Mouse (Mus musculus) CH12.LX (cell line): ENCODE measurements around the gene Gm572.
A peak's percentile ranks its signal among the peaks of the same experiment; 100 is the strongest.

Experiments
- BHLHE40 ChIP-seq: IDR thresholded peaks from 2 replicates; pipeline ENCODE4 v1.6.1; 2011; ENCODE audit warnings: mild to moderate bottlenecking, low read depth, low read length, improper control_type of control experiment
- CTCF ChIP-seq, 2 experiments: IDR thresholded peaks in 1 of 2; conservative IDR thresholded peaks in 1 of 2; 2 replicates each; pipeline ENCODE4 v1.5.1; 2011 to 2012; ENCODE audit warnings: low read depth in 2 of 2, low read length in 2 of 2, improper control_type of control experiment in 1 of 2, inconsistent platforms in 1 of 2, mild to moderate bottlenecking in 1 of 2, moderate library complexity in 1 of 2
- EP300 ChIP-seq: IDR thresholded peaks from 2 replicates; pipeline ENCODE4 v1.6.1; 2011; ENCODE audit warnings: low read length, improper control_type of control experiment
- MAFK ChIP-seq: IDR thresholded peaks from 2 replicates; pipeline ENCODE4 v1.6.1; 2011; ENCODE audit warnings: low read length, improper control_type of control experiment; ENCODE audit not compliant: insufficient replicate concordance
- MXI1 ChIP-seq: IDR thresholded peaks from 2 replicates; pipeline ENCODE4 v1.6.1; 2011; ENCODE audit warnings: mild to moderate bottlenecking, low read depth, low read length, improper control_type of control experiment
- NELFE ChIP-seq: IDR thresholded peaks from 2 replicates; pipeline ENCODE4 v1.6.1; 2011; ENCODE audit warnings: low read depth, low read length, improper control_type of control experiment
- NRF1 ChIP-seq: IDR thresholded peaks from 2 replicates; pipeline ENCODE4 v1.6.1; 2014; ENCODE audit warnings: low read depth, mild to moderate bottlenecking, inconsistent platforms, low read length, improper control_type of control experiment, moderate library complexity
- RAD21 ChIP-seq: IDR thresholded peaks from 2 replicates; pipeline ENCODE4 v1.6.1; 2011; ENCODE audit warnings: low read depth, mild to moderate bottlenecking, low read length, improper control_type of control experiment, moderate library complexity
- RCOR1 ChIP-seq: conservative IDR thresholded peaks from 2 replicates; pipeline ENCODE4 v1.6.1; 2012; ENCODE audit warnings: low read depth, mild to moderate bottlenecking, inconsistent platforms, low read length, improper control_type of control experiment

- peak; percentile 70 to 80 for TF ChIP-seq CTCF (conservative IDR thresholded peaks at IDR 0.05 in 1 of 2, IDR thresholded peaks at IDR 0.05 in 1 of 2; ENCODE audit: low read depth in 2 of 2, low read length in 2 of 2)
- TF ChIP-seq BHLHE40, result no peak
- no peak for TF ChIP-seq MAFK
- no peak for TF ChIP-seq EP300
- no peak for TF ChIP-seq RCOR1
- no peak for TF ChIP-seq MXI1
- no peak for TF ChIP-seq NELFE
- peak; percentile 77 for TF ChIP-seq RAD21
- no peak for TF ChIP-seq NRF1
Measured at GRCm38 (mm10) chr4:148704756-148705155, 61.6 kb downstream of the Gm572 start.
